Mouse (Mus musculus): ENCODE data around the gene Cybrd1. TPM values are rescaled to one million over a fixed set of nuclear protein-coding genes. Genes with fewer than 3 reads are reported as not detected.

Gene Cybrd1
- polyA plus RNA-seq, 1 experiment from 2014 or later, result 13.0 TPM

DNA sequence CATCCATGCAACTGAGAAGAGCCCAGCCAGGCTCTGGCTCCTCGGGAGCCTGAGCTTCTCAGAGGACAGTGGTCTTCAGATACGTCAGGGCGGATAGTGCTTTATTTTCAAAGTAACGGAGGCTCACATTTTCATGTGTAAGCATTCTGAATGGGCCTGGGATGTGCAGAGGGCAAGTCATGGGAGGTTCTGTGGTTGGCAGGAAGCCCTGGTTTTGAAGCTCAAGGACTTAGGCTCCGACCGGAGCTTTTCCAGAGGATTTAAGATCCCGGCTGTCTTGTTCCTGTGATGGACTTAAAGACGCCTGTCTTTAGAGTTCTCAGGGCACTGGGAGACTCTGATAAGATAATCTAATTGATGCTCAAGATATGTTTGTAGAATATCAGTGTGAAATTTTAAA, 38.7 kb downstream of the Cybrd1 start:
- Histone ChIP-seq H3K9me3 (ENCODE audit: control insufficient read depth, low read length) (no peaks in the 10 kb centered on the region), H3K27me3 (ENCODE audit: control insufficient read depth, insufficient read depth, low read length) (no peaks in the 10 kb centered on the region), H3K4me1 (replicated peaks; ENCODE audit: control insufficient read depth, insufficient read depth) (no peaks in the 10 kb centered on the region), H3K27ac (replicated peaks) (no peak overlapping the region), H3K4me3 (ENCODE audit: low read depth, low read length) (no peak overlapping the region), H3K4me2 (replicated peaks; ENCODE audit: low read depth) (no peak overlapping the region), H3K9ac (ENCODE audit: low read length) (no peak overlapping the region), H3K36me3 (ENCODE audit: control insufficient read depth, insufficient read depth, low read length) (no peaks in the 10 kb centered on the region)
- DNase-seq (ENCODE audit: low spot score) (no peak), ATAC-seq (ENCODE audit: low FRiP score, low TSS enrichment) (no peak)
- TF ChIP-seq CTCF (IDR thresholded peaks at IDR 0.05; ENCODE audit: low read depth) (no peak), EP300 (optimal IDR thresholded peaks at IDR 0.05) (no peak)
- 73% methylated on average over 8 of the region's 8 CpGs for WGBS

DNA sequence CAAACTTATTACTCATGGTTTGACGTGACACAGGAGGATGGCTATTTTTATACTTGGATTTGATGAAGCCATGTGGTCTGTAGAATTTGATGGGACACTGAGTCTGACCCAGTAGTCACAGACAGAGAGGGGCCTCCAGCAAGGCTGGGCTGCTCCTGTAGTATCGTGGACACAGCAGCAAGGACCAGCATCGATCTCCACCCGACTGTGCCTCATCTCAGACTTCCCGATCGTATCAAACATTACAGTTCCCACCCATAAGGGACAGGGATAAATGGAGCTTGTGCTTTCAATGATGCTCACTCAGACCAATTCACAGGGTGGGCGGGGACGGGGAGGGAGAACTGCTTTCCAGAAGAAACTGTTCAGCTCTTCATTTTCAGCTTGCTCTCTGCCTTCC, 40.2 kb downstream of the Cybrd1 start:
- WGBS, result 84% methylated on average over 8 of the region's 8 CpGs
- Histone ChIP-seq H3K4me1 (replicated peaks; ENCODE audit: control insufficient read depth, insufficient read depth) (no peaks in the 10 kb centered on the region), H3K9ac (ENCODE audit: low read length) (no peak overlapping the region), H3K4me3 (ENCODE audit: low read depth, low read length) (no peak overlapping the region), H3K36me3 (ENCODE audit: control insufficient read depth, insufficient read depth, low read length) (no peaks in the 10 kb centered on the region), H3K27me3 (ENCODE audit: control insufficient read depth, insufficient read depth, low read length) (no peaks in the 10 kb centered on the region), H3K4me2 (replicated peaks; ENCODE audit: low read depth) (no peak overlapping the region), H3K9me3 (ENCODE audit: control insufficient read depth, low read length) (no peaks in the 10 kb centered on the region), H3K27ac (replicated peaks) (no peak overlapping the region)
- TF ChIP-seq CTCF (IDR thresholded peaks at IDR 0.05; ENCODE audit: low read depth), result no peak
- no peak for TF ChIP-seq EP300 (optimal IDR thresholded peaks at IDR 0.05)
- no peak for DNase-seq (ENCODE audit: low spot score)
- ATAC-seq (ENCODE audit: low FRiP score, low TSS enrichment), result no peak

DNA sequence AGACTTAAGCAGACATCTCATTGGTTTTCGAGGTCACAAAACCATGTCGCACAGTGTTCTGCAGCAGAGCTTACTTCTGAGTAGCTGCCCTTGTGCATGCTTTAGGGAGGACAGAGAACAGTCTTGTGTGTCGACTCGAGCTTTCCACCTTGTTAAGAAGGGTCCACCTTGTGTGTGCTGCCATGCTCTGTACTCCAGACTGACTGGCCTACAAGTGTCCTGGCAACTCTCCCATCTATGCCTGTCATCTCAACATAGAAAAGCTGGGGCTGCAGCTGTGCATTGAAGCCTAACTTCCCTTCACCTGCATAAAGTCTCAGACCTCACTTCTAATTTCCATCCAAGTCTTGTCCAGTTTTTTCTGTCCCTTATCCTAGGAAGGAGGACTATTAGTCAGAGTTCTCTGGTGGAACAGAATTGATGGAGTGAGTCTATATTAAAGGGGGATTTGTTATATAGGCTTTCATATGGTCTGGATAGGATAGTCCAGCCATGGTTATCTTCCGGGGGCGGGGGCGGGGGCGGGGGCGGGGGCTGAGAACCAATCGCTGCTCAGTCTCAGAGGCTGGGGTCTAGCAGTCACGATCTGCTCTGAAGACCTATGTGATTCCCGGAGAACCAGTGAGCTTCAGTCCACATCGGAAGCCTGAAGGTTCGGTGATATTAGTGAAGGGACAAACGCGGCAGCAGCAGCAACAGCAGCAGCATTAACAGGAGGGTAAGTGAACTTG, 42.0 kb downstream of the Cybrd1 start:
- no peak overlapping the region for H3K4me3 ChIP-seq (ENCODE audit: low read depth, low read length)
- H3K4me2 ChIP-seq (replicated peaks; ENCODE audit: low read depth), result no peak overlapping the region
- TF ChIP-seq CTCF (IDR thresholded peaks at IDR 0.05; ENCODE audit: low read depth), result no peak
- no peak for TF ChIP-seq EP300 (optimal IDR thresholded peaks at IDR 0.05)
- ATAC-seq (ENCODE audit: low FRiP score, low TSS enrichment), result no peak
- no peak overlapping the region for H3K27ac ChIP-seq (replicated peaks)
- DNase-seq (ENCODE audit: low spot score), result no peak
- no peaks in the 10 kb centered on the region for H3K4me1 ChIP-seq (replicated peaks; ENCODE audit: control insufficient read depth, insufficient read depth)
- H3K9me3 ChIP-seq (ENCODE audit: control insufficient read depth, low read length), result no peaks in the 10 kb centered on the region
- no peak overlapping the region for H3K9ac ChIP-seq (ENCODE audit: low read length)
- H3K36me3 ChIP-seq (ENCODE audit: control insufficient read depth, insufficient read depth, low read length), result no peaks in the 10 kb centered on the region
- no peaks in the 10 kb centered on the region for H3K27me3 ChIP-seq (ENCODE audit: control insufficient read depth, insufficient read depth, low read length)
- WGBS, result 79% methylated on average over 16 of the region's 16 CpGs

DNA sequence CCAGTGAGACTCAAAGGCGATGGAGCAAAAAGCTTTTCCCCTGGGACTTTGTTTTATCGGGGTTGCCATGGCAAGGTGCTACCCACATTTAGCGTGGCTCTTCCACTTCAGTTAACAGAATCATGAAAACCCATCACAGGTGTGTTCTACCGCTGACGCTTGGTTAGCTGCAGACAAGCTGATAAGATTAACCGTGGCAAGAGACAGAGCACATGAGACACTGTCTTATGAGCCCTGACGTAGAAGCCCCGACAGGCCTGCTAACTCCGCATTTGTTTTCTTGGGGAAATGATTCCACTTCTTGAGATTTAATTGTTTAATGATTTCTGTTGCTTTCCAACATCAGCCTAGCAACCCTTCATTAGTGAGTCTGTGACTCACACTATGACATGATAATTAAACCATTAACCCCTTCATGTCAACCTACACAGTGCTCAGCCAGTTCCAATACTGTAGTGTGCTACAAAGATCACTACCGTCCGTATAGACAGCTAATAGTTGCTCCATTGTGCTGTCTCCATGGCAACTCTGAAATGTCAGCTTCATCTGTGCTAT, 42.7 kb downstream of the Cybrd1 start:
- 66% methylated on average over 11 of the region's 11 CpGs for WGBS
- H3K9me3 ChIP-seq (ENCODE audit: control insufficient read depth, low read length), result no peaks in the 10 kb centered on the region
- H3K27ac ChIP-seq (replicated peaks), result no peak overlapping the region
- no peak overlapping the region for H3K4me2 ChIP-seq (replicated peaks; ENCODE audit: low read depth)
- no peak overlapping the region for H3K4me3 ChIP-seq (ENCODE audit: low read depth, low read length)
- H3K4me1 ChIP-seq (replicated peaks; ENCODE audit: control insufficient read depth, insufficient read depth), result no peaks in the 10 kb centered on the region
- no peaks in the 10 kb centered on the region for H3K36me3 ChIP-seq (ENCODE audit: control insufficient read depth, insufficient read depth, low read length)
- H3K27me3 ChIP-seq (ENCODE audit: control insufficient read depth, insufficient read depth, low read length), result no peaks in the 10 kb centered on the region
- DNase-seq (ENCODE audit: low spot score) (no peak), ATAC-seq (ENCODE audit: low FRiP score, low TSS enrichment) (no peak)
- TF ChIP-seq CTCF (IDR thresholded peaks at IDR 0.05; ENCODE audit: low read depth), result no peak
- no peak for TF ChIP-seq EP300 (optimal IDR thresholded peaks at IDR 0.05)
- H3K9ac ChIP-seq (ENCODE audit: low read length), result no peak overlapping the region

DNA sequence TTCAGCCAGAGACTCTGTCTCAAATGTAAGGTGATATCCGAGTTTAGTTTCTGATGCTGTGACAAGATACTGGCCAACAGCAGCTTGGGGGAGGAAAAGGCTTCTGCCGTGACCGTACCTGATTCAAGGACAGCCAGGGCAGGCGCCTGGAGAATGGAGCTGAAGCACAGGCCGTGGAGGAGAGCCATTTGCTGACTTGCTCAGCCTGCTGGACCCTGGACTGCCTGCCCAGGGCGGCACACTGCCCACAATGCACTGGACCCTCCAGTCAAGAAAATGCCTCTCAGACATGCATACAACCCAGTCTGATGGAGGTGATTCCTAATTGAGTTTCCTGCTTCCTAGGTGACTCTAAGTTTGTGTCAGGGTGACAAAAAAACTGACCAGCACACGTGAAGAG, 43.8 kb downstream of the Cybrd1 start:
- Histone ChIP-seq H3K4me1 (replicated peaks; ENCODE audit: control insufficient read depth, insufficient read depth) (no peaks in the 10 kb centered on the region), H3K36me3 (ENCODE audit: control insufficient read depth, insufficient read depth, low read length) (no peaks in the 10 kb centered on the region), H3K9me3 (ENCODE audit: control insufficient read depth, low read length) (no peaks in the 10 kb centered on the region), H3K27me3 (ENCODE audit: control insufficient read depth, insufficient read depth, low read length) (no peaks in the 10 kb centered on the region), H3K4me2 (replicated peaks; ENCODE audit: low read depth) (no peak overlapping the region), H3K4me3 (ENCODE audit: low read depth, low read length) (no peak overlapping the region), H3K27ac (replicated peaks) (no peak overlapping the region), H3K9ac (ENCODE audit: low read length) (no peak overlapping the region)
- 85% methylated on average over 7 of the region's 7 CpGs for WGBS
- no peak for ATAC-seq (ENCODE audit: low FRiP score, low TSS enrichment)
- no peak for TF ChIP-seq CTCF (IDR thresholded peaks at IDR 0.05; ENCODE audit: low read depth)
- no peak for TF ChIP-seq EP300 (optimal IDR thresholded peaks at IDR 0.05)
- DNase-seq (ENCODE audit: low spot score), result no peak

DNA sequence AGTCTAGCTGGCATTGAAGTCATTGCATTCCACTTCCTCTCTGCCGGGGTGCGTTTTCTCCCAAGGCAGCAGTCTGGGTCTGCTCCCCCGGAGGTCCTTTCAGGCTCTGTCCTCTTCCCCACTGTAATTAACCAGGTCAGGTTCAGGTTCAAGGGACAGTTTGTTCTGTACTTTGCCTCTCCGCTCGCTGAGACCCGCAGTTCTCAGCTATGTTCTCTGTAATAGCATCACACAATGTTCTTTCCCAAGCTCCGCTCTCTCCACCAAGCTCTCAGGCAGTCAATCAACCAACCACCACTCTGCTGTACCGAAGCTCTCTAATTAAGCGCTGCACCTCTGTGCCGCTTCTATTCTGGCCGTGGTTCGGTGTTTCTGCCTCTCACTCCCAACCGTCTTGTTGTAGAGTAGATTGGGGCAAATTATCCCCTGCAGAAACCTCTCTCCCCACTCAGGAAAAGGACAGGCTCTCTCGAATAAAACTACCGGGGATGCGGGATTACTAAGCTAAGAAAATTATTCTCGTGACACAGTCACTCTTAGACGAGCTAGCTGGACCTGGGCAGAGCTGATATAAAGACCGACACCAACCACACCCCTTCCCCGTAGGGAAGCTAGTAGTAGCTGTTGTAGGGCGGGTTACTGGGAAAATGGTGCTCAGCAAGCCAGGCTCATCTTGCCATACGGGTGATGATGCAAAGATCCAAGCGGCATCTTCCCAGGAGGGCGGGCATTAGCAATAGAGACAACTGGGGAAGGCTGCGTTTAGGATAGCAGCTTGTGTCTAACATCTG, 45.3 kb downstream of the Cybrd1 start:
- no peak overlapping the region for H3K27ac ChIP-seq (replicated peaks)
- TF ChIP-seq EP300 (optimal IDR thresholded peaks at IDR 0.05), result no peak
- TF ChIP-seq CTCF (IDR thresholded peaks at IDR 0.05; ENCODE audit: low read depth), result no peak
- H3K36me3 ChIP-seq (ENCODE audit: control insufficient read depth, insufficient read depth, low read length), result no peaks in the 10 kb centered on the region
- DNase-seq (ENCODE audit: low spot score), result no peak
- no peaks in the 10 kb centered on the region for H3K27me3 ChIP-seq (ENCODE audit: control insufficient read depth, insufficient read depth, low read length)
- 80% methylated on average over 25 of the region's 25 CpGs for whole genome bisulfite sequencing
- no peak for ATAC-seq (ENCODE audit: low FRiP score, low TSS enrichment)
- no peak overlapping the region for H3K9ac ChIP-seq (ENCODE audit: low read length)
- H3K4me2 ChIP-seq (replicated peaks; ENCODE audit: low read depth), result no peak overlapping the region
- H3K4me3 ChIP-seq (ENCODE audit: low read depth, low read length), result no peak overlapping the region
- H3K9me3 ChIP-seq (ENCODE audit: control insufficient read depth, low read length), result no peaks in the 10 kb centered on the region
- no peaks in the 10 kb centered on the region for H3K4me1 ChIP-seq (replicated peaks; ENCODE audit: control insufficient read depth, insufficient read depth)

All from stomach, postnatal 0 days (tissue).